Mouse (Mus musculus) heart, postnatal 0 days (tissue): ENCODE results near the gene Krt71.

Experiments used
- CTCF ChIP-seq: IDR thresholded peaks from 2 replicates; pipeline ENCODE4 v1.5.1; 2016; ENCODE audit warnings: antibody characterized with exemption, control low read depth, low read depth
- EP300 ChIP-seq: IDR thresholded peaks from 2 replicates; pipeline ENCODE4 v1.6.1; 2016; ENCODE audit warnings: antibody characterized with exemption, low read depth

DNA sequence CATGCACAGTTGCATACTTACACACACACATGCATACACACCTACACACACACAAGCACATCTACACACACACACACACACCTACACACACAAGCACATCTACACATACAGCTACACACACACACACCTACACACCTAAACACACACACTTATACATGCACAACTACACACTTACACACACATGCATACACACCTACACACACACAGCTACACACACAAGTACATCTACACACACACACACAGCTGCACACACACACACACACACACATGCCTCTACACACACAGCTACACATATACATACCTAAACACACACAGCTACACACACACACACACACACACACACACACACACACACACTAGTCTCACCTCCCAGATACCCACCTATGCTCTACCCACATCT, 12.3 kb downstream of the Krt71 start:
- no peak for TF ChIP-seq CTCF
- no peak for TF ChIP-seq EP300
